Mouse (Mus musculus): ENCODE data around the gene Fiz1. TPM values are rescaled to one million over a fixed set of nuclear protein-coding genes. Genes with fewer than 3 reads are reported as not detected.

Fiz1 gene
- polyA plus RNA-seq, 1 experiment: 28.2 TPM

- H3K27me3 ChIP-seq (ENCODE audit: control insufficient read depth, insufficient read depth, low read length): no peaks in the 10 kb centered on the region
- WGBS: 4% methylated on average over 19 of the region's 19 CpGs
- peak overlapping the region; percentile 60 for H3K27ac ChIP-seq (ENCODE audit: insufficient read depth, low read length)
- TF ChIP-seq POLR2A (IDR thresholded peaks at IDR 0.05; ENCODE audit: borderline replicate concordance, insufficient read depth, low read length) (no peak), CTCF (IDR thresholded peaks at IDR 0.05; ENCODE audit: borderline replicate concordance, insufficient read depth, low read depth, low read length) (no peak)
- peak overlapping the region; percentile 85 for H3K4me3 ChIP-seq (replicated peaks; ENCODE audit: insufficient read depth, low read depth, low read length)
- DNase-seq: no peak
- peaks cover 3% of the 10 kb centered on the region for H3K4me1 ChIP-seq (ENCODE audit: control insufficient read depth, insufficient read depth, low read length)
Measured at GRCm38 (mm10) chr7:4995268-4996002, 19.1 kb downstream of the Fiz1 start.

- WGBS: 55% methylated on average over 59 of the region's 59 CpGs
- H3K27ac ChIP-seq (ENCODE audit: insufficient read depth, low read length): peak overlapping the region; percentile 41
- no peaks in the 10 kb centered on the region for H3K27me3 ChIP-seq (ENCODE audit: control insufficient read depth, insufficient read depth, low read length)
- peak overlapping the region; percentile 85 for H3K4me3 ChIP-seq (replicated peaks; ENCODE audit: insufficient read depth, low read depth, low read length)
- peak; percentile 59 to 64 for DNase-seq
- H3K4me1 ChIP-seq (ENCODE audit: control insufficient read depth, insufficient read depth, low read length): peaks cover 3% of the 10 kb centered on the region
- no peak for TF ChIP-seq POLR2A (IDR thresholded peaks at IDR 0.05; ENCODE audit: borderline replicate concordance, insufficient read depth, low read length)
- no peak for TF ChIP-seq CTCF (IDR thresholded peaks at IDR 0.05; ENCODE audit: borderline replicate concordance, insufficient read depth, low read depth, low read length)
Measured at GRCm38 (mm10) chr7:4993999-4994788, 20.3 kb downstream of the Fiz1 start.

- peak; percentile 35 to 38 for DNase-seq
- 53% methylated on average over 55 of the region's 55 CpGs for WGBS
- no peak for TF ChIP-seq CTCF (IDR thresholded peaks at IDR 0.05; ENCODE audit: borderline replicate concordance, insufficient read depth, low read depth, low read length)
- no peak for TF ChIP-seq POLR2A (IDR thresholded peaks at IDR 0.05; ENCODE audit: borderline replicate concordance, insufficient read depth, low read length)
- peaks cover 3% of the 10 kb centered on the region for H3K4me1 ChIP-seq (ENCODE audit: control insufficient read depth, insufficient read depth, low read length)
- H3K27ac ChIP-seq (ENCODE audit: insufficient read depth, low read length): peak overlapping the region; percentile 41
- H3K4me3 ChIP-seq (replicated peaks; ENCODE audit: insufficient read depth, low read depth, low read length): peak overlapping the region; percentile 85
- H3K27me3 ChIP-seq (ENCODE audit: control insufficient read depth, insufficient read depth, low read length): no peaks in the 10 kb centered on the region
Measured at GRCm38 (mm10) chr7:4993347-4993998, 21.0 kb downstream of the Fiz1 start.

- DNase-seq: no peak
- no peak for TF ChIP-seq POLR2A (IDR thresholded peaks at IDR 0.05; ENCODE audit: borderline replicate concordance, insufficient read depth, low read length)
- TF ChIP-seq CTCF (IDR thresholded peaks at IDR 0.05; ENCODE audit: borderline replicate concordance, insufficient read depth, low read depth, low read length): no peak
- H3K4me3 ChIP-seq (replicated peaks; ENCODE audit: insufficient read depth, low read depth, low read length): no peak overlapping the region
- no peaks in the 10 kb centered on the region for H3K27me3 ChIP-seq (ENCODE audit: control insufficient read depth, insufficient read depth, low read length)
- WGBS: 46% methylated on average over 2 of the region's 2 CpGs
- peaks cover 3% of the 10 kb centered on the region for H3K4me1 ChIP-seq (ENCODE audit: control insufficient read depth, insufficient read depth, low read length)
- no peak overlapping the region for H3K27ac ChIP-seq (ENCODE audit: insufficient read depth, low read length)
Measured at GRCm38 (mm10) chr7:4988250-4988649, 26.2 kb downstream of the Fiz1 start.

- DNase-seq: no peak
- 93% methylated on average over 7 of the region's 7 CpGs for WGBS
- Histone ChIP-seq H3K4me1 (ENCODE audit: control insufficient read depth, insufficient read depth, low read length) (no peaks in the 10 kb centered on the region), H3K27me3 (ENCODE audit: control insufficient read depth, insufficient read depth, low read length) (no peaks in the 10 kb centered on the region), H3K27ac (ENCODE audit: insufficient read depth, low read length) (no peak overlapping the region), H3K4me3 (replicated peaks; ENCODE audit: insufficient read depth, low read depth, low read length) (no peak overlapping the region)
- peak; percentile 8; the same call in 1 of the 2 replicates for TF ChIP-seq CTCF (IDR thresholded peaks at IDR 0.05; ENCODE audit: borderline replicate concordance, insufficient read depth, low read depth, low read length)
- no peak for TF ChIP-seq POLR2A (IDR thresholded peaks at IDR 0.05; ENCODE audit: borderline replicate concordance, insufficient read depth, low read length)
Measured at GRCm38 (mm10) chr7:4976832-4977231, 37.7 kb downstream of the Fiz1 start.

GRCm38 (mm10) chr7:4975455-4975854, 39.0 kb downstream of the Fiz1 start:
- no peak overlapping the region for H3K27ac ChIP-seq (ENCODE audit: insufficient read depth, low read length)
- DNase-seq: no peak
- H3K4me3 ChIP-seq (replicated peaks; ENCODE audit: insufficient read depth, low read depth, low read length): no peak overlapping the region
- H3K27me3 ChIP-seq (ENCODE audit: control insufficient read depth, insufficient read depth, low read length): no peaks in the 10 kb centered on the region
- WGBS: 64% methylated on average over 4 of the region's 4 CpGs
- no peaks in the 10 kb centered on the region for H3K4me1 ChIP-seq (ENCODE audit: control insufficient read depth, insufficient read depth, low read length)
- TF ChIP-seq POLR2A (IDR thresholded peaks at IDR 0.05; ENCODE audit: borderline replicate concordance, insufficient read depth, low read length): no peak
- no peak for TF ChIP-seq CTCF (IDR thresholded peaks at IDR 0.05; ENCODE audit: borderline replicate concordance, insufficient read depth, low read depth, low read length)

- Histone ChIP-seq H3K27me3 (ENCODE audit: control insufficient read depth, insufficient read depth, low read length) (no peaks in the 10 kb centered on the region), H3K4me3 (replicated peaks; ENCODE audit: insufficient read depth, low read depth, low read length) (no peak overlapping the region), H3K4me1 (ENCODE audit: control insufficient read depth, insufficient read depth, low read length) (no peaks in the 10 kb centered on the region), H3K27ac (ENCODE audit: insufficient read depth, low read length) (no peak overlapping the region)
- WGBS: 69% methylated on average over 18 of the region's 18 CpGs
- TF ChIP-seq CTCF (IDR thresholded peaks at IDR 0.05; ENCODE audit: borderline replicate concordance, insufficient read depth, low read depth, low read length): no peak
- TF ChIP-seq POLR2A (IDR thresholded peaks at IDR 0.05; ENCODE audit: borderline replicate concordance, insufficient read depth, low read length): no peak
- no peak for DNase-seq
Measured at GRCm38 (mm10) chr7:4972321-4973047, 42.0 kb downstream of the Fiz1 start.
